Mouse (Mus musculus) stomach, embryonic 16.5 days (tissue): ENCODE results near the gene Hif1an. TPM values are rescaled to one million over a fixed set of nuclear protein-coding genes. Genes with fewer than 3 reads are reported as not detected.
A peak's percentile ranks its signal among the peaks of the same experiment; 100 is the strongest.

Experiments
- ATAC-seq: fragments of 200-750 bp; cut with Nextera tagmentation; 2 replicates; pipeline ENCODE4 v1.8.0; 2017; ENCODE audit warnings: moderate number of reproducible peaks, moderate TSS enrichment; ENCODE audit not compliant: insufficient read depth, low FRiP score
- H3K27ac ChIP-seq: fragments of 300-500 bp; sonication (generic); 2 replicates; pipeline ENCODE4 v1.5.1; 2014; ENCODE audit warnings: low read length
- H3K27me3 ChIP-seq: fragments of 300-500 bp; sonication (generic); 2 replicates; pipeline ENCODE4 v1.6.1; 2014; ENCODE audit warnings: low read length, control low read depth, mixed read lengths; ENCODE audit not compliant: control insufficient read depth, insufficient read depth
- H3K36me3 ChIP-seq: fragments of 300-500 bp; sonication (generic); 2 replicates; pipeline ENCODE4 v1.6.1; 2014; ENCODE audit warnings: low read length; ENCODE audit not compliant: control insufficient read depth, insufficient read depth
- H3K4me1 ChIP-seq: fragments of 300-500 bp; sonication (generic); 2 replicates; pipeline ENCODE4 v1.6.1; 2014; ENCODE audit warnings: low read length, control low read depth, mixed read lengths; ENCODE audit not compliant: control insufficient read depth, insufficient read depth
- H3K4me2 ChIP-seq: fragments of 300-500 bp; sonication (generic); 2 replicates; pipeline ENCODE4 v1.6.1; 2014; ENCODE audit warnings: low read depth, low read length, mixed read lengths
- H3K4me3 ChIP-seq: fragments of 300-500 bp; sonication (generic); replicated peaks from 2 replicates; pipeline ENCODE4 v1.5.1; 2014; ENCODE audit warnings: mild to moderate bottlenecking, low read length
- H3K9ac ChIP-seq: fragments of 300-500 bp; sonication (generic); 2 replicates; pipeline ENCODE4 v1.6.1; 2014; ENCODE audit warnings: low read length
- H3K9me3 ChIP-seq: fragments of 300-500 bp; sonication (generic); replicated peaks from 2 replicates; pipeline ENCODE4 v1.6.1; 2016; ENCODE audit warnings: low read length, control low read depth; ENCODE audit not compliant: control insufficient read depth
- WGBS: fragments of 180-500 bp; shearing (Covaris S2); extraction: QIAGEN DNeasy Blood & Tissue Kit; methylation state at CpG from one replicate; pipeline ENCODE4 v1.1.7; 2014; 5-methylcytosine and 5-hydroxymethylcytosine counted together
- polyA plus RNA-seq: library from polyadenylated mRNA; unstranded; fragments of >200 nt; fragmentation: Nextera tagmentation; extraction: Ambion mirVana; gene quantifications from 2 replicates; pipeline ENCODE4 v1.2.1, GENCODE M21; 2015

Hif1an gene
- 30.7 and 32.1 TPM in 2 replicates for polyA plus RNA-seq

- H3K4me3 ChIP-seq, result peak within 1 kb of the TSS; percentile 65
- H3K4me2 ChIP-seq, result peak within 1 kb of the TSS; percentile 68
- H3K4me1 ChIP-seq, result peaks cover 10% of the 10 kb centered on the region
- H3K27ac ChIP-seq, result peak within 1 kb of the TSS; percentile 66; the same call in 1 of the 2 replicates
- peak within 1 kb of the TSS; percentile 79 for H3K9ac ChIP-seq
- H3K36me3 ChIP-seq, result no peaks in the 10 kb centered on the region; the same call in 1 of the 2 replicates
- peak; percentile 96 for ATAC-seq
- H3K27me3 ChIP-seq, result no peaks in the 10 kb centered on the region
- WGBS, result under 1% methylated on average over 33 of the region's 33 CpGs
- H3K9me3 ChIP-seq, result no peaks in the 10 kb centered on the region
These were observed at the start of gene Hif1an for GRCm38 (mm10) chr19:44562652-44563206. Hif1an (plus strand) TSS chr19:44562850.

GRCm38 (mm10) chr19:44513054-44513833 is 49.4 kb upstream of the Hif1an start:
- H3K9me3 ChIP-seq, result no peaks in the 10 kb centered on the region
- no peak for ATAC-seq
- H3K4me1 ChIP-seq, result peaks cover 17% of the 10 kb centered on the region
- no peak overlapping the region for H3K9ac ChIP-seq
- H3K4me3 ChIP-seq, result no peak overlapping the region
- no peak overlapping the region for H3K4me2 ChIP-seq
- no peaks in the 10 kb centered on the region for H3K36me3 ChIP-seq
- H3K27ac ChIP-seq, result no peak overlapping the region
- 34% methylated on average over 11 of the region's 11 CpGs for WGBS
- peaks cover 47% of the 10 kb centered on the region for H3K27me3 ChIP-seq

- no peak overlapping the region for H3K4me3 ChIP-seq
- ATAC-seq, result no peak
- peaks cover 44% of the 10 kb centered on the region for H3K27me3 ChIP-seq
- H3K4me1 ChIP-seq, result peaks cover 20% of the 10 kb centered on the region
- peak overlapping the region; percentile 11 for H3K4me2 ChIP-seq
- H3K27ac ChIP-seq, result 0 out of 2 replicates have a peak overlapping the region, but pooled peaks have one; percentile 37
- 34% methylated on average over 7 of the region's 7 CpGs for WGBS
- H3K9ac ChIP-seq, result no peak overlapping the region
- H3K36me3 ChIP-seq, result no peaks in the 10 kb centered on the region
- H3K9me3 ChIP-seq, result no peaks in the 10 kb centered on the region
These were observed 48.6 kb upstream of the Hif1an start for GRCm38 (mm10) chr19:44513921-44514482.

GRCm38 (mm10) chr19:44514521-44515451 is 47.9 kb upstream of the Hif1an start:
- Histone ChIP-seq H3K9me3 (no peaks in the 10 kb centered on the region), H3K4me1 (peaks cover 22% of the 10 kb centered on the region), H3K27ac (peak overlapping the region; percentile 37), H3K27me3 (peaks cover 39% of the 10 kb centered on the region), H3K4me2 (peak overlapping the region; percentile 11), H3K36me3 (no peaks in the 10 kb centered on the region), H3K4me3 (no peak overlapping the region), H3K9ac (no peak overlapping the region)
- no peak for ATAC-seq
- 16% methylated on average over 14 of the region's 14 CpGs for WGBS

- H3K4me2 ChIP-seq, result no peak overlapping the region
- H3K4me3 ChIP-seq, result no peak overlapping the region
- WGBS, result 56% methylated on average over 6 of the region's 6 CpGs
- no peak overlapping the region for H3K27ac ChIP-seq
- ATAC-seq, result no peak
- no peak overlapping the region for H3K9ac ChIP-seq
- H3K9me3 ChIP-seq, result no peaks in the 10 kb centered on the region
- H3K36me3 ChIP-seq, result no peaks in the 10 kb centered on the region
- H3K27me3 ChIP-seq, result peaks cover 36% of the 10 kb centered on the region
- peaks cover 22% of the 10 kb centered on the region for H3K4me1 ChIP-seq
These were observed 46.9 kb upstream of the Hif1an start for GRCm38 (mm10) chr19:44515769-44516168.

GRCm38 (mm10) chr19:44517996-44518768 is 44.5 kb upstream of the Hif1an start:
- Histone ChIP-seq H3K9ac (no peak overlapping the region), H3K4me1 (peaks cover 18% of the 10 kb centered on the region), H3K4me2 (no peak overlapping the region), H3K27me3 (peaks cover 13% of the 10 kb centered on the region), H3K36me3 (no peaks in the 10 kb centered on the region), H3K4me3 (no peak overlapping the region), H3K9me3 (no peaks in the 10 kb centered on the region), H3K27ac (no peak overlapping the region)
- ATAC-seq, result no peak
- WGBS, result 68% methylated on average over 12 of the region's 12 CpGs

- Histone ChIP-seq H3K9ac (no peak overlapping the region), H3K27ac (no peak overlapping the region), H3K4me2 (no peak overlapping the region), H3K4me3 (no peak overlapping the region), H3K36me3 (no peaks in the 10 kb centered on the region), H3K4me1 (peaks cover 14% of the 10 kb centered on the region), H3K27me3 (peaks cover 4% of the 10 kb centered on the region; the same call in 1 of the 2 replicates), H3K9me3 (no peaks in the 10 kb centered on the region)
- WGBS, result 20% methylated on average over 7 of the region's 7 CpGs
- ATAC-seq, result peak; percentile 52
These were observed 43.5 kb upstream of the Hif1an start for GRCm38 (mm10) chr19:44519152-44519551.

- H3K4me2 ChIP-seq, result no peak overlapping the region
- H3K4me1 ChIP-seq, result no peaks in the 10 kb centered on the region
- no peaks in the 10 kb centered on the region for H3K9me3 ChIP-seq
- no peak overlapping the region for H3K9ac ChIP-seq
- H3K4me3 ChIP-seq, result no peak overlapping the region
- H3K27me3 ChIP-seq, result no peaks in the 10 kb centered on the region
- H3K36me3 ChIP-seq, result no peaks in the 10 kb centered on the region
- WGBS, result 73% methylated on average over 9 of the region's 9 CpGs
- no peak for ATAC-seq
- no peak overlapping the region for H3K27ac ChIP-seq
These were observed 37.0 kb upstream of the Hif1an start for GRCm38 (mm10) chr19:44525551-44526205.
